In genomic region chr11:93852546-93852945, GRCm38 (mm10) we compare ENCODE assay signal across 14 mouse cellular contexts.
"Had no signal": no experiment of that assay in that cellular context is flagged by ENCODE, and none has a peak within 500 bp of the region (broad histone marks: within the 10 kb centered on the region; RNA-seq: fewer than 3 reads in every experiment).

No protein-coding gene starts in this region.

- DNase-seq: liver, postnatal 0 days; lung, embryonic 14.5 days; lung, postnatal 10 days; lung, postnatal 4 days; midbrain, embryonic 14.5 days; retina, postnatal 1 day; right cerebral cortex, adult 18-20 months; right cerebral cortex, postnatal 25 days; right cerebral cortex, postnatal 4 days; spleen, adult 18-20 months; thymus, adult 18-20 months; thymus, postnatal 14 days; thymus, postnatal 36 days had no signal

- ATAC-seq: liver, postnatal 0 days; midbrain, embryonic 16.5 days had no signal
